Mouse (Mus musculus) adrenal gland, adult 18-20 months (tissue): ENCODE results near the gene Bpgm. TPM values are rescaled to one million over a fixed set of nuclear protein-coding genes. Genes with fewer than 3 reads are reported as not detected.

Source experiments
- DNase-seq, 2 experiments: peaks; one replicate each; pipeline ENCODE4 v3.0.0; 2021 to 2022; ENCODE audit warnings: low spot score in 2 of 2
- total RNA-seq, 2 experiments: library from RNA; stranded (reverse); gene quantifications; 1 replicate in 1 of 2; 2 replicates in 1 of 2; pipeline ENCODE4 v1.2.3; 2021

The Bpgm gene
- total RNA-seq, 2 experiments from 2014 or later, result 26.2 to 39.8 TPM

- no peak for DNase-seq
These were observed 7.4 kb downstream of the Bpgm start for GRCm38 (mm10) chr6:34483390-34483789.

GRCm38 (mm10) chr6:34483811-34484210 lies 7.8 kb downstream of the Bpgm start:
- DNase-seq, result no peak

GRCm38 (mm10) chr6:34486071-34486626 lies 10.1 kb downstream of the Bpgm start:
- no peak for DNase-seq

- DNase-seq, result no peak
These were observed 17.5 kb downstream of the Bpgm start for GRCm38 (mm10) chr6:34493327-34494095.

- DNase-seq, result no peak
These were observed 19.1 kb downstream of the Bpgm start for GRCm38 (mm10) chr6:34495140-34495551.

- DNase-seq, result no peak
These were observed 22.1 kb downstream of the Bpgm start for GRCm38 (mm10) chr6:34497991-34498625.

- no peak for DNase-seq
These were observed 26.3 kb downstream of the Bpgm start for GRCm38 (mm10) chr6:34502291-34502690.

GRCm38 (mm10) chr6:34505957-34506356 lies 29.9 kb downstream of the Bpgm start:
- DNase-seq, result no peak

GRCm38 (mm10) chr6:34507581-34507980 lies 31.6 kb downstream of the Bpgm start:
- DNase-seq, result no peak

- DNase-seq, result no peak
These were observed 32.0 kb downstream of the Bpgm start for GRCm38 (mm10) chr6:34508016-34508415.

- DNase-seq, result no peak
These were observed 34.3 kb downstream of the Bpgm start for GRCm38 (mm10) chr6:34510277-34510676.

- no peak for DNase-seq
These were observed 35.4 kb downstream of the Bpgm start for GRCm38 (mm10) chr6:34511410-34511809.

- DNase-seq, result no peak
These were observed 36.7 kb downstream of the Bpgm start for GRCm38 (mm10) chr6:34512741-34513140.

GRCm38 (mm10) chr6:34514655-34515054 lies 38.6 kb downstream of the Bpgm start:
- no peak for DNase-seq

GRCm38 (mm10) chr6:34515098-34515782 lies 39.2 kb downstream of the Bpgm start:
- DNase-seq, result no peak

GRCm38 (mm10) chr6:34515783-34516099 lies 39.7 kb downstream of the Bpgm start:
- DNase-seq, result no peak

GRCm38 (mm10) chr6:34517750-34518149 lies 41.7 kb downstream of the Bpgm start:
- DNase-seq, result no peak

- no peak for DNase-seq
These were observed 43.1 kb downstream of the Bpgm start for GRCm38 (mm10) chr6:34519087-34519486.

GRCm38 (mm10) chr6:34520491-34520890 lies 44.5 kb downstream of the Bpgm start:
- DNase-seq, result no peak

GRCm38 (mm10) chr6:34520912-34521311 lies 44.9 kb downstream of the Bpgm start:
- no peak for DNase-seq

GRCm38 (mm10) chr6:34523476-34523875 lies 47.5 kb downstream of the Bpgm start:
- DNase-seq, result no peak

- DNase-seq, result no peak
These were observed 49.5 kb downstream of the Bpgm start for GRCm38 (mm10) chr6:34525499-34525924.
